Mouse (Mus musculus): ENCODE results near the gene Nrxn2. TPM values are rescaled to one million over a fixed set of nuclear protein-coding genes. Genes with fewer than 3 reads are reported as not detected.

Gene Nrxn2
- polyA plus RNA-seq, 1 experiment, result 0.17 TPM

DNA sequence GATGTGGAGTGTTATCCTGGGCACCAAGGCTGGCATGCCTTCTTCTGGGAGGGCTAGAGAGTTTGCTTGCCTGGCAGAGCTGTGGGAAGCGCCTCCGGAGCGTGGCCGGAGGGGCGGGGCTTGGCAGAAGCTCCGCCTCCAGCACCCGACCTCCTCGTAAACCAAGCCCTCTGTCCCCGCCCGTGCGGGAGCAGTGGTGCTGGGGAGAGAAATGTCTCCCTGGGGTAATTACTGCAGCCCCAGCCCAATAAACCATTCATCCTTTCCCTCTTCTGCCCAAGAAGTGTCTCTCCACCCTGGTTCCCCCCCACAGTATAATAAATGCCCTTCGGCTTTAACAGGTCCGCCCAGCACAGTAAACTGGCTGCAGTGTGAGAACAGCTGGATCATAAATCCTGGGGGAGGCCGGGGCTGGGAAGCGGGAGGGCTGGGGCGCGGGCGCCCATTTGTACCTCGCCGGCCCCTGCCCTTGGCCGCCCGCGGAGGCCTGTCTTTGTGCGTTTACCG is 83.6 kb downstream of the Nrxn2 start:
- TF ChIP-seq GATA1 (IDR thresholded peaks at IDR 0.05; ENCODE audit: low read length), result no peak

DNA sequence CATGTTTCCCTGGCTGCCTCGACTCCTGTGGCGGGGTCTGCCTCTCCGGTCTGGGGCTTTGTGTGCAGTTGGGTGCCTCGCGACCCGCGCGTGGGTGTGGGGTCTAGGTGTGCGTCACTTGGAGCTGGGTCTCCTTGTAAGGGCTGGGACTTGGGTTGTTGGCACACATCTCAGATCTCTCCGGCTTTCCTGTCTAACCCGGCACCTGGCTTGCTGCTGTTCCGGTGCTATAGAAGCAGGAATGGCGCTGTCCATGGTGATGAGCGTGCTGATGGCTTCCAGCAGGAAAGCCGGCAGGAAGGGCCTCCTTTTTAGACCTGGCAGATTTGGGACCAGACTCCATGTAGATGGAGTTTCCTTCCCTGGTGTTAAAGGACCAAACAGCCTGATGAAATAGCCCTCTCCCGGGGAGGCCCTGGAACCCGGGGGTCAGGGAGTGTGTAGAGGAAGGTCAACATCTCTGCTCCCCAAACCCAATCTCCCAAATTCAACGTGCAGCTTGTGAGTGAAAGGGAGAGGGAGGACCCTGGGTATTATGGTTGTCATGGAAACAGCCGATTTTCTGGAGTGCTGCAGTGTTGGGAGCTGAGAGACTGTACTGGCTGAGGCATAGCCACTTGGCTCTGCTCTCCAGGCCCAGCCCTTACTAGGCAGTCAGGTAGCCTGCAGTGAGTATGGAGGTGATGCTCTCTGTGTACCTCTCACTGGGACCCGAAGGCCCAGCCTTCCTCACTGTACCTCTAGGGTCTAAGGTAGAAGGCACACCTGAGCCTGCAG is 84.2 kb downstream of the Nrxn2 start:
- no peak for TF ChIP-seq GATA1 (IDR thresholded peaks at IDR 0.05; ENCODE audit: low read length)

DNA sequence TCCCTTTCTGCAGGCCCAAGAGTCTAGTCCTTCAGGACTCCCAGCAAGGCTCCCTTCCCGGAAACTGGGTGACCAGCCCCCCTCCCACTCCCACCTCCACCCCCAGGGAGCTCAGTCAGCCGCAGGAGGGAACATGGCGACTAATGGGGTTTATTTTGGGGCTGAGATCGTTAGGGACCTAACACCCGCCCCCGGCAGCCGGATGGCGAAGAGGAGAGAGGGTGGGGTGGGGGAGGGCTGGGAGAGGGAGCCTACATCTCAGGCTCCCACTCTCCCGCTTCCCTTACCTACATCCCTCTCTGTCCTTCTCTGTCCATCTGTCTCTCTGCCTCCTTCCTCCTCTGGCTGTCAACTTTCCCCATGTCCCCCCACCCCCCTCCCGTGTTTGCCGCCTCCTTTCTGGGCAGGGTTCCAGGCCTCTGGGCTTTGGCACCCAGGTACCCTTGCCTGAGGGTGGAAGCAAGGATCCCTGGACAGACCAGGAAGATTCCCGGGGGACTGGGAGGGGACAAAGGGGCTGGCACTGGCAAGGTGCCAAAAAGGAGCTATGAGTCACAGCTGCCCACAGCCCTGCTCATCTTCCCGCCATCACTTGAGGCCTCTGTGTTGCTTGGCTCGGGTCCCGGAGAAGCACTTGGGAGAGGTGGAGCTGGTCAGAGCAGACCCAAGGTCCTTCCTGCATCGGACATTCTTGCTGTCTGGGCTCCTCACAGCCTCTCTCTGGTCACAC is 85.6 kb downstream of the Nrxn2 start:
- TF ChIP-seq GATA1 (IDR thresholded peaks at IDR 0.05; ENCODE audit: low read length), result no peak

DNA sequence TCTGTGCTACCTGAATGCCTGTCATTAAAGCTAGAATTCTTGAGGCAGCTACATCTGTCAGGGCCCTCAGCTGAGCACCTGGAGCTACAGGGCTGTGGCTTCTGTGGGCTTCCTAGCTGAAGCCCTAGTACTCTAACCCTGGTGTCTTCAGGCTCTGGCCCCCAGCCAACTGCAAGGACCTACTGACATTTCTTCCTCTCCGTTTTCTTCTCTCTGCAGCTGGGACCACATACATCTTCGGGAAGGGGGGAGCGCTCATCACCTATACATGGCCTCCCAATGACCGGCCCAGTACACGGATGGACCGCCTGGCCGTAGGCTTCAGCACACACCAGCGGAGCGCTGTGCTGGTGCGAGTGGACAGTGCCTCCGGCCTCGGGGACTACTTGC is 86.1 kb downstream of the Nrxn2 start:
- no peak for TF ChIP-seq GATA1 (IDR thresholded peaks at IDR 0.05; ENCODE audit: low read length)

DNA sequence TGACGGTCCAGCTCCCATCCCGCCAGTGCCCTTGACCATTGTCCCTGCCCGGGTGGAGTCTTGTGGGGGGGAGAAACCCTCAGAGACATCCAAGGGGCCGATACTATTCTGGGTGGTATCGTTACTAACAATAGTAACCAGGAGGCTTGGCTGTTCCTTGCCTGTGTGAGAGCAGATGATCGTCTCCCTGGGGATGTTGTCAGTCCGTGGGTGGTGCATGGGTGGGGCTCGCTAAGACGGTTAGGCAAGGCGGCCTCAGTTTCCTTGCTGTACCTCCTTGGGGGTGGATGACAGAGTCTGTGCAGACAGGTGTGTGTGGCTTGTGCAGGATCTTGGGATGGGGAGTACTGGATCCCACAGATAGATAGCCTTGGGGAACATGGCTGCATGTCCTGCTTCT is 88.9 kb downstream of the Nrxn2 start:
- no peak for TF ChIP-seq GATA1 (IDR thresholded peaks at IDR 0.05; ENCODE audit: low read length)

DNA sequence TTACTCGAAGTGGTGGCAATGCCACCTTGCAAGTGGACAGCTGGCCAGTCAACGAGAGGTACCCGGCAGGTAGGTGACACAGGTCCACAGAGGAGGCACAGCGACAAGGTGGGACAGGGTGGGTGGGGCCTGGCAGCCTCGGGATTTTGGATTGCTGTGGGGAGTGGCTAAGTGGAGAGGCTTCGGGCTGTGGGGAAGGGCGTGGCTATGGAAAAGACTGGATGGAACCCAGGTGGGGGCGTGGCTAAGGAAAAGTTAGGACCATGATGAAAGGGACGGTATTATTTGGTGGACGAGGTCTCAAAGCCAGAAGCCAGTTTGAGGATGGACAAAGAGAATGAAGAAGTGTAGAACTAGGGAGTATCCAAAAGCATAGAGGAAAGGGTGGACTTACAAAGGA is 91.3 kb downstream of the Nrxn2 start:
- no peak for TF ChIP-seq GATA1 (IDR thresholded peaks at IDR 0.05; ENCODE audit: low read length)

DNA sequence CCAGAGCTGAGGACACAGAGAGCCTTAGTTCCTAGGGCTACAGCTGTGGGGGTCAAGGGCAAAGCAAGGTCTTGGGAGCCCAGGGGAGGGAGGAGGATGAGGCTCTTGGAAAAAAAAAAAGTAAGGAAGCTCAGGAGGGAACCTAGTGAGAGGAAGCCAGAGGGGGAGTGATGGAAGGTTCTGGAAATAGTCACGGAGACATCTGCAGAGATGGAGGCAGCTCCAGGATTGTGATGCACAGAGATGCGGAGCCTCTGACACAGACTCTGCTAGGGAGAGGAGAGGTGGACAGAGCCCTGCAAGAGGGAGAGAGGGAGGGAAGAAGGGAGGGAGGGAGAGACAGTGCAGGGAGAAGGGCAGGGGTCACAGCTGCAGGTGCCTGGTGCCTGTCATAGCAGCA is 92.0 kb downstream of the Nrxn2 start:
- TF ChIP-seq GATA1 (IDR thresholded peaks at IDR 0.05; ENCODE audit: low read length), result no peak

DNA sequence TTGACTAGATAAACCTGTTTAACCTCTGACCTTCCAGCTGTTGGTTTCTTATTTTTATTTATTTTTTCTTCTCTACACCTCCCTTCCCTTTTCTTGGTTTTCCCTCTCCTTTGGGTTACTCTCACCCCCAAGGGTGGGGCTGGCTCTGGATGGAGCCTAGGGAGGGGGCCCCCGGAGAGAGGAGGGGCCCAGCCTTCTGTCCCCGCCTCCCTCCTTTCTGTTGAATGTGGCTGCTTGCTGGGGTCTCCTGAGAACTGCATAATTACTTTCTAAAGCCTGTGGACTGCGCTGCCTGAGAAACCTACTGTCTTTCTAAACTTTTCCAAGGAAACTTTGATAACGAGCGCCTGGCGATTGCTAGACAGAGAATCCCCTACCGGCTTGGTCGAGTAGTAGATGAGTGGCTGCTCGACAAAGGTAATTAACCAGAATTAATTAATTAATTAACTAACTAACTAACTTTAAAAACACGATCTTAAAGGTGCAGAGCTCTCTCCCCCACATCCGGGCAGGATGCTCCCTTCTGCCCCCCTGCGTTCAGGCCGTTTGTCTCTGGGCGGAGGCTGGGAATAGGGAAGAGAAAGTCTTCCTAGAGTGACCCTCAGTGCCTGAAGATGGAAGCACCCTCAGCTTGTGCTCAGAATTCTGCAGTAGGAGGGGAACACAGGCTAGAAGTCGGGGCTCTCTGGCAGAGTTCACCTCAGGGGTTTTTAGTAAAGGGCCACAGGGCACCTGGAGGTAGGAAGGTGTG is 95.0 kb downstream of the Nrxn2 start:
- no peak for TF ChIP-seq GATA1 (IDR thresholded peaks at IDR 0.05; ENCODE audit: low read length)

DNA sequence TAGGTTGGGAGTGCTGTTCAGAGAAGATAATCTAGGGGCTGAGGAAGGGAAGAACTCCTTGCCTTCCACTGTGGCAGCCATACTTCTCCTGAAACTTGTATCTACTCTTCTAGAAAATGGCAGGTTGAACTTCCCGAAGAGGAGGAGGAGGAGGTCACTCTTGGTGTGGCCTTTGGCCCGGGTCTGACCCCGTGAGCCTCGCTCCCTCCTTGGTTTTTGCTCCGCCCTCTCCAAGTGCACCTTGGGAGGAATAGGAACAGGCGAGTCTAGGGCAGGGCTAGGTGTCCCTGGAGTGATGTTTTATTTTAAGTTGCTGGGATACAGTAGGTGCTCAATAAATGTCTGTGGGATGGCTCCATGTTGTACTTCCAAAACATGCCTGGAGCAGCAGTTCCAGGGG is 96.4 kb downstream of the Nrxn2 start:
- no peak for TF ChIP-seq GATA1 (IDR thresholded peaks at IDR 0.05; ENCODE audit: low read length)

DNA sequence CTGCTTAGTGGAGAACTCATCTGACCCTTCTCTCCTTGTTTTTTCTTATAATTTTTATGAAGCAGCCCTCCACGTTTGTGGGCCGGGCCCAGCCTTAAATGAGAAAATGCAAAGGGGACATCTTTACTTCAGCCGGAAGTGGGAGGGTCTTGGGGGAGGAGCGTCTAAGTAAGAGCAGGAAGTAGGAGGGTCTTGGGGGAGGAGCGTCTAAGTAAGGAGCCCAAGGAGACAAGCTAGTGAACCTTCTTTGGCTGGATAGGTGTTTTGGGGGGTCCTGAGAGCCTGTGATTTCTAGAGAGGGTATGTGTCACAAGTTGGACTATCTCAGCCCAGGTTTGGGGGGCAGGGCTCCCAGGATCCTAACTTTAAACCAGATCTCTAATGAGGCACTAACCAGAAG is 96.9 kb downstream of the Nrxn2 start:
- TF ChIP-seq GATA1 (IDR thresholded peaks at IDR 0.05; ENCODE audit: low read length), result no peak

DNA sequence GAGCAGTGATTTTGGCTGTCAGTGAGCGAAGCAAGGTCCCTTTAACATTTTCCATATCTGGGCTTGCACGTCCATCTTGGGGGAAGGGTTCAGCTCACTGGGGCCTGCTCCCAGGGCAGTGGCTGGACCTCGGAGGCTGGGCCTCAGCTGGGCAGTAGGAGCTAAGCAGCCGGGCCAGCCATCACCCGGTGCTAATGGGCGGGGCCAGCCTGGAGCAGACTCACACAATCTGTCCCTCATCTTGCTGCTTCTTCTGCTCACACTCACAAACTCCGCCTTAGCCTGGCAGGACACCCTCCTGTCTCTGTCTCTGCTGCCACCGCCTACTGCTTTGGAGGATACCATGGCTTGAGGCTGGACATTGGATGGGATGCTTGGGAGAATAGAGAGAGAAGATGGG is 97.6 kb downstream of the Nrxn2 start:
- no peak for TF ChIP-seq GATA1 (IDR thresholded peaks at IDR 0.05; ENCODE audit: low read length)

DNA sequence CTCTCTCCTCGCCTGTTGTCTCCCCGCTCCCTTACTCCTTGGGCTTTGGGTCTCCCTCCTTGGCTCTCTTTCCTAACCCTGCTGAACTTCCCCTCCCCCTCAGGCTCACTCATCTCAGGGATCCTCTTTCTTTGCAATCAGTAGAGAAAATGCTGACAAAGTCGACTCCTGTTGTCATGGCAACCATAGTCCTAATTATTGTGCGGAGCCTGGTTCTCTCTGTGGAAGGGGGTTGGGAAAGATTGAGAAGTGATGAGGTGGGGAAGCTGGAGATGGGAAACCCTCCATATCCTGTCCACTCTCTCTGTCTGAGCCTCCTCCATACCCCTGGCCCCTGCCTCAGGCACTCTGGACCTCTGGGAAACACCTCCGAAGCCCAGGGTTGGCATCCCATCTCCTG is 100.1 kb downstream of the Nrxn2 start:
- no peak for TF ChIP-seq GATA1 (IDR thresholded peaks at IDR 0.05; ENCODE audit: low read length)

DNA sequence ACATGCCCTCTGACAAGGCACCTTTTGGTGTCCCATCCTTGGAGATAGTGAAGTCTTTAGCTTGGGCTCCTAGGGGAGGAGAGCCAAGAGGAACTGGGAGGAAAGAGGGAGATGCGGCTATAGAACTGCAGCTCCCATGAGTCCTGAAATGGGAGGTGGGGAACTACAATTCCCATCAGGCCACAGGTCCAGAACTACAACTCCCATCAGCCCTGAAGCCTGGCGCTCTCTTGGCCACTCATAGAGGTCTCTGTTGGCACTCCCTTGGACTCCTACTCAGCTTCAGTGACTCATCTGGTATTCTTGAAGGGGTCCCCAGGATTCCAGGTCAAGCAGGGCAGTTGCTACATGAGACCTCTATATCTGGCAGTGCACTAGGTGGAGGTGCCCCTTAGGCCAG is 101.0 kb downstream of the Nrxn2 start:
- TF ChIP-seq GATA1 (IDR thresholded peaks at IDR 0.05; ENCODE audit: low read length), result no peak

DNA sequence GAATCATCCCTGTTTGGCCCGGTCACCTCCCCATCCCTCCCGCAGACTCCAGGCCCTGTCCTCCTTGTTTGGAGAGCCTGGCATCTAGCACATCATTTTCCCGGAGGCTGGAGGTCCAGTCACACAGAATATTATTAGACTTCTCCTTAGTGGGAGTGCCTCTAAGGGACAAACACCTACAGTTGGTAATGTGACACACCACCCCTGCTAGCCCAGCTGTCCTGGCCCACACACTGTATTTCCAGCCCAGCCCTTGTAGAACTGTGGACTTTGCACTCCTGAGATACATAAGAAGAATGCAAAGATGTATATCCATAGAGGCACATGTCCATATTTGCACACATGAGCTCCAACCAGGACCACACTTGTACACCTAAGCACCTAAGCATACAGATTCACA is 103.1 kb downstream of the Nrxn2 start:
- no peak for TF ChIP-seq GATA1 (IDR thresholded peaks at IDR 0.05; ENCODE audit: low read length)

DNA sequence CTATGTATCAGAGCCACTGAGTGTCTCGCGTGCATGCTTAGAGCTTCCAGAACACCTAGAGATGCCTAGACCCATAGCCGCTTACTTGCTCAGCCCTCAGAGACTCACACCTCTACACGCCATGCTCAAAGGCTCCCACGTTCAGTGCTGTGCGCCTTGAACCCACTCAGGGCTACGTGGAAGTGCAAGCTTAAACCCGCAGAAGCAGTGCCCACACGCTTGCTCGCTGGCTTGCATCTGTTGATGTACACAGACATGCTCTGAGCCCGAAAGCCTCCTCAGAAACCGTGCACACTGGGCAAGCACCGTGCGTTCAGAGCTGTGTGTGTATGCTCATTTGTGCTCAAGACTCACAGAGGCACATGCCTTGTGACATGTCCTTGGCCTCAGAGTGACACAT is 103.8 kb downstream of the Nrxn2 start:
- TF ChIP-seq GATA1 (IDR thresholded peaks at IDR 0.05; ENCODE audit: low read length), result no peak

DNA sequence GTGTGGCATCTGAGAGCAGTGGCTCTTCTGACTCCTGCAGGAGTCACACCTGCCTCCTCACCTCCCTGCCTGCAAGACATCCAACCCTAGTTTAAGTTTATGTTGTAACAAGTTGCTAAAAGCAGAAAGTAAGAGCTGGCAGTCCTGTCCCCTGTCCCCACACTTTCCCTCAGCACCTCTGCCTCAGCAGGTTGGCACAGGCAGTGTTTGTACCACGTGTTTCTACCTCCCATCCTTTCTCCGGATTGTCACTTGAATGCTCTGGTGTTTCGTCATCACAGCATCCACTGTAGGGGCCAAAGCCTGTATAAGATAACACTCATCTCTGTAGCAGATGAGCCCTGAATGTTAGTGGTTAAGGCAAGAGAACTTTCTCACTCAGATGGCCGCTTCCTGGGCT is 106.5 kb downstream of the Nrxn2 start:
- no peak for TF ChIP-seq GATA1 (IDR thresholded peaks at IDR 0.05; ENCODE audit: low read length)
